Mouse (Mus musculus) layer of hippocampus, adult 8-10 months (tissue): ENCODE measurements around the gene Plekha4. TPM values are rescaled to one million over a fixed set of nuclear protein-coding genes. Genes with fewer than 3 reads are reported as not detected.

Experiments
- total RNA-seq, 4 experiments: library from RNA; stranded (reverse); gene quantifications; 2 replicates each; pipeline ENCODE4 v1.2.4; 2022

Plekha4 gene
- total RNA-seq, 4 experiments from 2014 or later, result 0.80 to 1.9 (median 1.5) TPM

Other genes starting within 250 kb of the Plekha4 start
- gene Slc6a21, start 248.8 kb upstream of the Plekha4 start, total RNA-seq, result not detected
- gene Trpm4, start 192.6 kb upstream of the Plekha4 start, total RNA-seq, result 10 to 100 TPM; 16.0 to 25.6 (median 19.4) TPM
- gene Hrc, start 191.0 kb upstream of the Plekha4 start, total RNA-seq, result under 1 TPM in 2 of 4 experiments, not detected in 2; 0.21 to 0.39 TPM
- 100 to 1,000 TPM; 123 to 143 (median 133) TPM for gene Ppfia3, start 159.3 kb upstream of the Plekha4 start, total RNA-seq
- gene Lin7b, start 155.7 kb upstream of the Plekha4 start, total RNA-seq, result 100 to 1,000 TPM; 131 to 156 (median 140) TPM
- gene Snrnp70, start 130.6 kb upstream of the Plekha4 start, total RNA-seq, result 100 to 1,000 TPM; 387 to 503 (median 439) TPM
- under 1 TPM in 1 of 4 experiments, not detected in 3; 0.14 TPM for gene Kcna7, start 120.7 kb upstream of the Plekha4 start, total RNA-seq
- under 1 TPM in 3 of 4 experiments, not detected in 1; 0.31 to 0.39 (median 0.31) TPM for gene Ntf5, start 112.6 kb upstream of the Plekha4 start, total RNA-seq
- gene Lhb, start 105.5 kb upstream of the Plekha4 start, total RNA-seq, result under 1 TPM in 1 of 4 experiments, not detected in 3; 0.52 TPM
- 10 to 100 TPM; 16.0 to 23.3 (median 20.2) TPM for gene Gys1, start 91.5 kb upstream of the Plekha4 start, total RNA-seq
- 10 to 100 TPM; 31.7 to 38.7 (median 35.4) TPM for gene Ruvbl2, start 88.2 kb upstream of the Plekha4 start, total RNA-seq
- gene Ftl1, start 66.4 kb upstream of the Plekha4 start, total RNA-seq, result 100 to 1,000 TPM; 176 to 331 (median 227) TPM
- gene Bax, start 59.4 kb upstream of the Plekha4 start, total RNA-seq, result 10 to 100 TPM; 70.0 to 78.6 (median 73.2) TPM
- gene Tulp2, start 44.5 kb upstream of the Plekha4 start, total RNA-seq, result not detected
- gene Gm45808, start 39.5 kb upstream of the Plekha4 start, total RNA-seq, result 1 to 10 TPM in 1 of 4 experiments, not detected in 3; 2.0 TPM
- 1 to 10 TPM; 5.6 to 6.3 (median 6.2) TPM for gene Dhdh, start 37.5 kb upstream of the Plekha4 start, total RNA-seq
- gene Nucb1, start 15.9 kb upstream of the Plekha4 start, total RNA-seq, result 100 to 1,000 TPM; 101 to 135 (median 117) TPM
- gene Ppp1r15a, start 62 bp upstream of the Plekha4 start, total RNA-seq, result 10 to 100 TPM; 15.2 to 24.6 (median 19.0) TPM
- not detected for gene Hsd17b14, start 28.6 kb downstream of the Plekha4 start, total RNA-seq
- 10 to 100 TPM; 23.2 to 33.0 (median 29.9) TPM for gene Bcat2, start 43.8 kb downstream of the Plekha4 start, total RNA-seq
- not detected for gene Fgf21, start 89.2 kb downstream of the Plekha4 start, total RNA-seq
- gene Fut1, start 91.0 kb downstream of the Plekha4 start, total RNA-seq, result under 1 TPM in 3 of 4 experiments, not detected in 1; 0.20 to 0.28 (median 0.21) TPM
- gene Izumo1, start 95.5 kb downstream of the Plekha4 start, total RNA-seq, result under 1 TPM in 3 of 4 experiments, not detected in 1; 0.14 to 0.27 (median 0.22) TPM
- gene Rasip1, start 101.2 kb downstream of the Plekha4 start, total RNA-seq, result 1 to 10 TPM; 5.8 to 7.5 (median 6.6) TPM
- 1 to 10 TPM; 1.5 to 4.4 (median 2.4) TPM for gene Mamstr, start 113.6 kb downstream of the Plekha4 start, total RNA-seq
- gene Fut2, start 140.1 kb downstream of the Plekha4 start, total RNA-seq, result under 1 TPM in 3 of 4 experiments, not detected in 1; 0.20 to 0.27 (median 0.23) TPM
- 10 to 100 TPM in 3 of 4 experiments, 1 to 10 TPM in 1; 9.1 to 13.5 (median 11.6) TPM for gene Ntn5, start 157.7 kb downstream of the Plekha4 start, total RNA-seq
- 1 to 10 TPM; 1.6 to 4.6 (median 3.3) TPM for gene Sec1, start 168.1 kb downstream of the Plekha4 start, total RNA-seq
- 100 to 1,000 TPM; 158 to 230 (median 187) TPM for gene Car11, start 173.5 kb downstream of the Plekha4 start, total RNA-seq
- 100 to 1,000 TPM in 2 of 4 experiments, 10 to 100 TPM in 2; 76.7 to 136 (median 109) TPM for gene Dbp, start 178.8 kb downstream of the Plekha4 start, total RNA-seq
- 100 to 1,000 TPM; 385 to 434 (median 409) TPM for gene Rpl18, start 189.1 kb downstream of the Plekha4 start, total RNA-seq
- gene Sphk2, start 191.7 kb downstream of the Plekha4 start, total RNA-seq, result 10 to 100 TPM; 28.1 to 36.7 (median 32.7) TPM
- gene Fam83e, start 194.9 kb downstream of the Plekha4 start, total RNA-seq, result under 1 TPM in 3 of 4 experiments, not detected in 1; 0.18 to 0.41 (median 0.19) TPM
- not detected for gene Spaca4, start 199.5 kb downstream of the Plekha4 start, total RNA-seq